Mouse (Mus musculus): Measurements from ENCODE around the gene Tiam1. TPM values are rescaled to one million over a fixed set of nuclear protein-coding genes. Genes with fewer than 3 reads are reported as not detected.

Tiam1 gene
- polyA plus RNA-seq, 1 experiment from 2014 or later = 18.6 TPM

DNA sequence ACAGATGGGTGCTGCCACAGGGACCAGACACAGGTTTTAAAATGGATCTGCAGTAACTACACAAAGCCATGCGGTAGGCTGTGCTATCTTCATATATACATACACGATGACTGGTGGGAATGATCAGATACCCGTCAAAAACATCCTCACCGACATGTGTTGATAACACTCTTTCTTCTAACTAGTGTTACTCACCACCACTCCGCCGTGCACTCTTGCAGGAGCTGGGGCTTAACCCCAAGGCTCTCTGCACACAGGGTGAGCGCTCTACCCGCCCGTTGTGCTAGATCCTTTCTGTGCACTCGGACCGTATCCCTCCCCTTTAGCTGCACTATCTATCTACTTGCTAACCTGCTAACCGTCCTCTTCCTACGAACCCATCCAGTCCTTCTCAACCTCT, 335.4 kb downstream of the Tiam1 start:
- Histone ChIP-seq H3K9ac (no peak overlapping the region), H3K27ac (peak overlapping the region; percentile 13; the same call in 1 of the 2 replicates), H3K4me3 (replicated peaks) (no peak overlapping the region), H3K36me3 (peaks cover 41% of the 10 kb centered on the region), H3K4me1 (0 out of 2 replicates have a peak, but pooled peaks cover 4% of the 10 kb centered on the region), H3K9me3 (replicated peaks) (no peaks in the 10 kb centered on the region), H3K4me2 (no peak overlapping the region), H3K27me3 (no peaks in the 10 kb centered on the region)
- 81% methylated on average over 13 of the region's 13 CpGs for WGBS
- no peak for ATAC-seq (replicated peaks; ENCODE audit: low FRiP score)

DNA sequence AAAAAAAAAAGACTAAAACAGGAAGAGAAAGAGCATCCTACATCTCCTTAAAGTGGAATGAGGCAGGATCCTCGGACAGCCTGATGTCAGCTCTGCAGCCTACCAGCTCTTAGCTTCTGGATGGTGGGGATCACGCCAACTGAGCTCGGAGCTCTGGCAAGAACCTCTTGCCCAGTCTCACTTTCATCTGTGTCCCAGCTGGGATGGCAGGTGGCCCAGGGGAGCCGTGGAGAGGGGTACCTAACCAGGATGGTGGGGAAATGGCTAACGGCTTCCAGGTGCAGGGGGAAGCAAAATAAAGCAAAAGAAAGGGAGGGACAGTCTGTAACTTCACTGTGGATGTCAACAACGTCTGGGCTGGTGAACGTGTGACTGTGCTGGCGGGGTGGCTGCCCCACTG, 337.6 kb downstream of the Tiam1 start:
- Histone ChIP-seq H3K27me3 (no peaks in the 10 kb centered on the region), H3K27ac (no peak overlapping the region), H3K4me1 (0 out of 2 replicates have a peak, but pooled peaks cover 4% of the 10 kb centered on the region), H3K9ac (no peak overlapping the region), H3K4me3 (replicated peaks) (no peak overlapping the region), H3K4me2 (no peak overlapping the region), H3K36me3 (peaks cover 41% of the 10 kb centered on the region), H3K9me3 (replicated peaks) (no peaks in the 10 kb centered on the region)
- WGBS = 59% methylated on average over 8 of the region's 8 CpGs
- no peak for ATAC-seq (replicated peaks; ENCODE audit: low FRiP score)

DNA sequence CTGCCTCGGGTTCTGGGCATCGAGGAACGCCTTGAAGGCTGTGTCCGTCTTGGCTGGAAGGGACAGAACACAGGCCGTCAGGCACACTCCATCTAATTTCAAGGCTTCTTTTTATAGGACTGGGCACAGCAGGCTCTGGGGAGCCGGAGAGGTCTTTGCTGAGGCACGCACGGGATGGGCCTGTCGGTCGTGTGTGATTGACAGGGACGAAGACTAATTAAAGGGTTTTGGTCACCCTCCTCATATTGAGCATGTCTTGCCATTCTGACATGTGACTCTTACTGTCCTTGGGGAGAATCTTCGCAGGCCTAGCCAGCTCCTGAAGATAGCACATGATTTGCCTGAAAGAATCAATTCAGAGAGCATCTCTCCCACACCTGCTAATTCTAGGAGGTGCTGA, 338.4 kb downstream of the Tiam1 start:
- 0 out of 2 replicates have a peak, but pooled peaks cover 4% of the 10 kb centered on the region for H3K4me1 ChIP-seq
- H3K4me2 ChIP-seq = no peak overlapping the region
- peaks cover 36% of the 10 kb centered on the region for H3K36me3 ChIP-seq
- no peaks in the 10 kb centered on the region for H3K9me3 ChIP-seq (replicated peaks)
- H3K4me3 ChIP-seq (replicated peaks) = no peak overlapping the region
- H3K27ac ChIP-seq = no peak overlapping the region
- no peak for ATAC-seq (replicated peaks; ENCODE audit: low FRiP score)
- H3K27me3 ChIP-seq = no peaks in the 10 kb centered on the region
- no peak overlapping the region for H3K9ac ChIP-seq
- 90% methylated on average over 12 of the region's 12 CpGs for WGBS

DNA sequence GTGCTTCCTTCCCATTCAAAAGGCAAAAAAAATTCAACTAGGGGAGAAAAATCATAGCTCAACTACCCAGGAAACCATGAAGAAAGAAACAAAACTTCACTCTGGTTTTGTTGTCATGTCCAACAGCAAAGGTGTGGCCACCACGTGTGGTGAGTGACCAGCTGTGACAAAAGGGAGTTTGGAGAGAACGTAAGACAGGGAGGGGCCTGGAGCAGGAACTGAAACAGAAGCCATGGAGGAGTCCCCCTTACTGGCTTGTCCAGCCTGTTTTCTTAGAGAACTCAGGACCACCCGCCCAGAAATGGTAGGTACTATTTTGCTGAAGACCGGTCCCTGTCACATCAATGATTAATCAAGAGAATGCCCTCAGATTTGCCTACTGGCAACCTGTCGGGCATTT, 342.1 kb downstream of the Tiam1 start:
- Histone ChIP-seq H3K9me3 (replicated peaks) (no peaks in the 10 kb centered on the region), H3K4me2 (no peak overlapping the region), H3K4me1 (no peaks in the 10 kb centered on the region), H3K9ac (no peak overlapping the region), H3K27ac (no peak overlapping the region), H3K4me3 (replicated peaks) (no peak overlapping the region), H3K27me3 (no peaks in the 10 kb centered on the region), H3K36me3 (peaks cover 47% of the 10 kb centered on the region)
- no peak for ATAC-seq (replicated peaks; ENCODE audit: low FRiP score)
- WGBS = 70% methylated on average over 5 of the region's 5 CpGs

DNA sequence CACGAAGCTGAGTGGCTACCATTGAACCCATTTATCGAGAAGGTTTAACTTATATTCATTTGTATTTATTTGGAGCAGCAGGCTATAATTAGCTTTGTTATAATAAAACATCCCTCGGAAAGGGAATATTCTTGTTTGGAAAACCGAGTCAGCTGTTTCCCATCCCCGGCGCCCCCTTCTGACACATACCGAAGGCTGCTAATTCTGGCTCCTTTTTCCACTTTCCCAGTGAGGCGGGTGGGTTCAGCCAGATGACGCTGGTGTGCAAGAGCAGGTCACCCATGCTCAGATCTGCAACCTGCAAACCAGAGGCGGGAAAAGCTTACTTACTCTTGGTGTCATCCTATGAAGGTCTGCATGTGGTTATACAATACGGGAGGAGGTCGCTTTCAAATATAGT, 343.8 kb downstream of the Tiam1 start:
- no peak overlapping the region for H3K4me2 ChIP-seq
- peaks cover 6% of the 10 kb centered on the region; the same call in 1 of the 2 replicates for H3K4me1 ChIP-seq
- H3K9me3 ChIP-seq (replicated peaks) = no peaks in the 10 kb centered on the region
- WGBS = 84% methylated on average over 12 of the region's 12 CpGs
- ATAC-seq (replicated peaks; ENCODE audit: low FRiP score) = no peak
- H3K9ac ChIP-seq = no peak overlapping the region
- no peak overlapping the region for H3K27ac ChIP-seq
- no peaks in the 10 kb centered on the region for H3K27me3 ChIP-seq
- no peak overlapping the region for H3K4me3 ChIP-seq (replicated peaks)
- H3K36me3 ChIP-seq = peaks cover 38% of the 10 kb centered on the region

DNA sequence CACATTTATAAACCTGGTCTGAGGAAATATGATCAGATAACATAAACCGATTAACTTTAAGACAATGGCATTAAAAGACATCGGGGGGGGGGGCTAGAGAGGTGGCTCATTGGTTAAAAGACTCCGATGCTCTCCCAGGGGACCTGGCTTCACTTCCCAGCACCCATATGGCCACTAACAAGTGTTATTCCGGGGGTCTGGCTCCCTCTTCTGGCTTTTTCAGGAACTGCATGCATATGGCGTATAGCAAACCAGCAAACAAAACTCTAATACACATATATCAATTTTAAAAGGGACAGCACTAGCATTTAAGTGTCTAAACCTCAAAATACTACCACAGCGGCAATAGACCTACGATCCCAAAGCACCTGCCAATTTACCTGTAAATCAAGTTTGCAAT, 347.0 kb downstream of the Tiam1 start:
- Histone ChIP-seq H3K4me3 (replicated peaks) (no peak overlapping the region), H3K4me2 (no peak overlapping the region), H3K36me3 (peaks cover 32% of the 10 kb centered on the region), H3K9me3 (replicated peaks) (no peaks in the 10 kb centered on the region), H3K27ac (no peak overlapping the region), H3K27me3 (no peaks in the 10 kb centered on the region), H3K4me1 (peaks cover 6% of the 10 kb centered on the region; the same call in 1 of the 2 replicates), H3K9ac (no peak overlapping the region)
- no peak for ATAC-seq (replicated peaks; ENCODE audit: low FRiP score)
- WGBS = 90% methylated on average over 7 of the region's 7 CpGs

DNA sequence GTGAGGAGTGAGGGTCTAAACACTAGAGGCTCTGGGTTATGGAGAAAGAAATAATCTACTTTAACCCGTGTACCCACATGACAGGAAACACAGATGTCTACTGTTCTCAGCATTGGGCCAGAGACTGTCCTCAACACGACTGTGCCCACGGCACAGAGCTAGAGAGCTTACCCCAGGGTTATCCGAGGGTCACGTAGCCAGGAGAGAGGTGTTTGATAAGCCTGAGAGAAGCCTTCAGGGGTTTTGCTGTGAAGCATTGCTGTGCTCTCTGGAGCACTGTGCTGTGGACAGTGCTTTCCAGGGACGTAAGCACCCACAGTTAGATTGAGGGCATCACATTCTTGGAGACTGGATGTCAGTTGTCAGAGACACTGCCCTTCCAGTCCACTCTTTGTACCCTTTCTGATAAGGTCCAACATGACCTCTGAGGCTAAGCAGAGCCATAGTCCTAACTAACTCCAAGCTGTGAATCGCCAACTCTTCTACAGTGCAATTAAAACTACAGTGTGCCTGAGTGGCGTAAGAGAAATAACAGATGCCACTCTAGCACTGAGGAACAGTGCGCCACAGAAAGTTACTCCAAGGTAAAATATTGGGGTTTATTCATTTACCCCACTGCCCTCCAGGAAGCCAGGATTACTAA, 353.7 kb downstream of the Tiam1 start:
- H3K9ac ChIP-seq = no peak overlapping the region
- no peak overlapping the region for H3K27ac ChIP-seq
- no peaks in the 10 kb centered on the region; the same call in 1 of the 2 replicates for H3K4me1 ChIP-seq
- 87% methylated on average over 9 of the region's 9 CpGs for WGBS
- H3K27me3 ChIP-seq = no peaks in the 10 kb centered on the region
- no peak overlapping the region for H3K4me3 ChIP-seq (replicated peaks)
- H3K36me3 ChIP-seq = peaks cover 41% of the 10 kb centered on the region
- no peak for ATAC-seq (replicated peaks; ENCODE audit: low FRiP score)
- no peaks in the 10 kb centered on the region for H3K9me3 ChIP-seq (replicated peaks)
- no peak overlapping the region for H3K4me2 ChIP-seq

DNA sequence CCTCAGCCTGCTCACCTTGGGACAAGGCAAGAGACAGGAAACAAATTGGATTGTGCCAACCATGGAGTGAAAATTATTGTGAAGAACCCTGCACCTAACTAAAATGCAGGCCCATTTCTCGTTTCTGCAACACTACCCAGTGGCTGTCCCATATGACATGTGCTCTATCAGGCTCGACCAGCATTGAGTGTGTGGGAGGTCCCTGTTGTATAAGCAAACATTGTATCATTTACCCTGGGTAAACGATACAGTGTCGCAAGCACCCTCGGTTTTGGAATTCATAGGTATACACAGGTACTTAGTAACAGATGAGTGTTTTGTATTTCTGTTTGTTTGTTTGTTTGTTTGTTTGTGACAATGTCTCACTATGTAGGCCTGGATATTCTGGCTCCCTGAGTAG, 357.8 kb downstream of the Tiam1 start:
- H3K4me1 ChIP-seq = no peaks in the 10 kb centered on the region
- H3K27me3 ChIP-seq = no peaks in the 10 kb centered on the region
- H3K27ac ChIP-seq = no peak overlapping the region
- no peak overlapping the region for H3K4me2 ChIP-seq
- no peaks in the 10 kb centered on the region for H3K9me3 ChIP-seq (replicated peaks)
- WGBS = 51% methylated on average over 5 of the region's 5 CpGs
- no peak overlapping the region for H3K9ac ChIP-seq
- H3K36me3 ChIP-seq = peaks cover 19% of the 10 kb centered on the region
- ATAC-seq (replicated peaks; ENCODE audit: low FRiP score) = no peak
- no peak overlapping the region for H3K4me3 ChIP-seq (replicated peaks)

DNA sequence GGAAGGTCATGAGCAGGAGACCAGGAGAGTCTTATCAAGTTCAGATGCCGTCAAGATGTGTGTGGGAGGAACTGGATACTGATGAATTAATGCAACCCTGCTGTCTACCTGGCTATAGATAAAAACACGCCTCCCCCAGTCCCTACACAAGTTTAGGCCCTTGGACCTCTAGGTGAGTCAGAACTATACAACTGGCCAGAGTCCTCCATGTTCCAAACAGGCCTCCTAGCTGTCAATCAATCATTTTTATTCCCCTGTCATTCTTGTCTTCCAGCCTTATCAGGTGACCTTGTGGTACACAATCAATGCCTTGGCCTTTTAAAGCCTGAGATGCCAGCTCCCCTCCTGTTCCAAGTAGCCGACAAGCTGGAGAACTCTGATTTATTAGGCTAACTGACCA, 363.9 kb downstream of the Tiam1 start:
- Histone ChIP-seq H3K4me3 (replicated peaks) (no peak overlapping the region), H3K9me3 (replicated peaks) (no peaks in the 10 kb centered on the region), H3K4me2 (no peak overlapping the region), H3K4me1 (no peaks in the 10 kb centered on the region), H3K27me3 (0 out of 2 replicates have a peak, but pooled peaks cover 5% of the 10 kb centered on the region), H3K27ac (no peak overlapping the region), H3K9ac (no peak overlapping the region), H3K36me3 (no peaks in the 10 kb centered on the region)
- ATAC-seq (replicated peaks; ENCODE audit: low FRiP score) = no peak
- WGBS = 62% methylated on average over 3 of the region's 3 CpGs

DNA sequence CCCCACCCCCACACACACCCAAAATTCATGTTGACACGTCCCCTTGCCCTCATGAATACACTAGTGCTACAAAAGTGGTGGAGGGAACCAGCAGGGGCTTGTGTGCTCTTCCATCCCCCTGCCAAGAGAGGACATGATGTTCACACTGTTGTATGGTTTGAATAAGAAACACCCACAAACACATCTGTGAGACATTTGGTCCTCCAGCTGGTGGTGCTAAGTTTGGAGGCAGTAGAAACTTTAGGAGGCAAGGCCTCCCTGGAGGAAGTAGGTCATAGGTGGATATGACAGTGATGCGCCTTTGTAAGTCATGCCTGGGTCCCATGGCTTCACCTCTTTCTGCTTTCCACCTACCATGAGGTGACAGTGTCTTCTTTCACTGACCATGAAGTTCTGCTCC, 366.1 kb downstream of the Tiam1 start:
- Histone ChIP-seq H3K27ac (no peak overlapping the region), H3K4me3 (replicated peaks) (no peak overlapping the region), H3K9ac (no peak overlapping the region), H3K9me3 (replicated peaks) (no peaks in the 10 kb centered on the region), H3K27me3 (0 out of 2 replicates have a peak, but pooled peaks cover 11% of the 10 kb centered on the region), H3K4me1 (peaks cover 4% of the 10 kb centered on the region; the same call in 1 of the 2 replicates), H3K36me3 (no peaks in the 10 kb centered on the region), H3K4me2 (no peak overlapping the region)
- no peak for ATAC-seq (replicated peaks; ENCODE audit: low FRiP score)
- 88% methylated on average over 2 of the region's 2 CpGs for WGBS

DNA sequence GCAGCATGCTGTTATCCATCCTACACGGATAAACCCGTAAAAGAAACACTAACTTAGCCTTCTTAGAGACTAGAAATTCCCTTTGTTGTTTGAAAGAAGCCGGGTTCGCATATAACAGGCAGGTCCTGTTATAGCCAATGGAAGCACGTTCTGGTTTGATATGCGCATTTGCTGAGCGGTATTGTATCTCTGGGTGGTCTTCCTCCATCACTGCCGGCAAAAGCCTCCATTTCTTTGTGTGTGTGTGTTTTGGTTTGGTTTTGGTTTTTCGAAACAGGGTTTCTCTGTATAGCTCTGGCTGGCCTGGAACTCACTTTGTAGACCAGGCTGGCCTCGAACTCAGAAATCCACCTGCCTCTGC, 369.0 kb downstream of the Tiam1 start:
- no peak overlapping the region for H3K27ac ChIP-seq
- H3K4me2 ChIP-seq = peak overlapping the region; percentile 77
- H3K27me3 ChIP-seq = 0 out of 2 replicates have a peak, but pooled peaks cover 11% of the 10 kb centered on the region
- H3K9me3 ChIP-seq (replicated peaks) = peaks cover 7% of the 10 kb centered on the region
- H3K4me3 ChIP-seq (replicated peaks) = peak overlapping the region; percentile 45; the same call in 1 of the 2 replicates
- no peaks in the 10 kb centered on the region for H3K36me3 ChIP-seq
- no peak overlapping the region for H3K9ac ChIP-seq
- WGBS = 35% methylated on average over 10 of the region's 10 CpGs
- 0 out of 2 replicates have a peak, but pooled peaks have one; percentile 14 for ATAC-seq (replicated peaks; ENCODE audit: low FRiP score)
- H3K4me1 ChIP-seq = peaks cover 4% of the 10 kb centered on the region; the same call in 1 of the 2 replicates

DNA sequence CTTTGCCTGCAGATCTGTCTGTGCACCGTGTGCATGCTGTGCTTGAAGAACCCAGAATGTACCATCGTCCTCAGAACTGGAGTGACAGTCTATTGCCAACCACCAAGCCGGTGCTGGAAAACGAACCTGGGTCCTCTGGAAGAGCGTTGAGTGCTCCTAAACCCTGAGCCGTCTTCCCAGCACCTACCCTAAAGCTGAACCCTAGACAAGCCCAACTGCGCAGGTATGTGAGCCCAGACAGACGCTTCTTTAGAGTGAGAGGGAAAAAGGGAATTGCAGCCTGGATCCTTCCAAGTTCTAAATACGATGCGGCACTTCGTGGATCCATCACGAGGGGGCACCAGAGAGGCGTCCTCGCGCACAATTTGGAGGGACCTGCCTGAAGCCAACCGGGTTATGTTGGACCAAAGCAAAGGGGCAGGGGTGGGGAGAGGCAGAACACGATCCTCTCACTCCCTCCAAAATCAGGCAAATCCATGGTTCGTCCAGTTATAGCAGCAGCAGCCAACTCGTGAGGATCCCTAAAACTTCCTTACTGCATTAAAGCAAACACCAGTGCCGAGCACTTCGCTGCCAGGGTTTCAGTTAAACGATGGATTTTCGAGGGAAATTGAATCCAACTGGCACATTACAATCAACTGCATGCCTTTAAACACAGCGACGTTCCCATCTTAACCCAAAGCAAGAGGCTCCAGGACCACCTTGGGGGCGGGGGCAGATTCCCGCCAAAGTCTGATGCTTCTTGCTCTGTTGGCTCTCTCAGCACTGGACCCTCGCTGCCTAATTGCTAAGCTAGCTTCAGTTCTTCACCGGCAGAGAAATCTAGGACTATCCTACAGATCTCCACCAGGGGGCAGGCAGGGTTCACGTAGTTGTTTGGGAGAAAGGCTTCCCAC, 369.7 kb downstream of the Tiam1 start:
- H3K36me3 ChIP-seq = no peaks in the 10 kb centered on the region
- H3K4me3 ChIP-seq (replicated peaks) = peak overlapping the region; percentile 45
- no peak overlapping the region for H3K27ac ChIP-seq
- H3K27me3 ChIP-seq = 0 out of 2 replicates have a peak, but pooled peaks cover 11% of the 10 kb centered on the region
- peak overlapping the region; percentile 77 for H3K4me2 ChIP-seq
- 12% methylated on average over 30 of the region's 30 CpGs for WGBS
- peaks cover 14% of the 10 kb centered on the region for H3K9me3 ChIP-seq (replicated peaks)
- H3K4me1 ChIP-seq = peaks cover 4% of the 10 kb centered on the region; the same call in 1 of the 2 replicates
- ATAC-seq (replicated peaks; ENCODE audit: low FRiP score) = peak; percentile 84
- 0 out of 2 replicates have a peak overlapping the region, but pooled peaks have one; percentile 7 for H3K9ac ChIP-seq
